Mouse (Mus musculus) thymus, postnatal 25 days (tissue): Measurements from ENCODE around the gene Hfe2.
"Not testable (repeated sequence)": the region's sequence is repeated elsewhere in the genome, so short reads cannot be mapped to it uniquely, and the experiment has no call there.

Source experiments
- DNase-seq: peaks from one replicate; pipeline ENCODE4 v3.0.0; 2022

Gene Hfe2

DNA sequence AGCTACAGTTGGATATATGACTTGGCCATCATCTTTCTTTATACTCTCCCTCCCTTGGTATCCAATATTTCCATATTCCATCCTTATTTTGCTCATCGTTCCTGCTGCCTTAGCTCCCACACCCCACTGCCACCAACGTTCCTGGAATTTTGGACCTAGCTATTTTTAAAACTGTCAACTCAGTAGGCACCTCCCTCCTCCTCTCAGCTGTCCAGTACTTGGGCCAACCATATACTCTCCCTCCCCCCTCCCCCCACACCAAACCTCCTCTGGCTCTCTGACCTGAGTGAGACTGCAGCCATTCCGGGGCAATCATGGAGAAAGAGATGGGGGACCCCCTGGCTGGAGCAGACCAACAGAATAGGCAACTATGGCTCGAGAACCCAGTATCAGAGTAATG lies at the start of gene Hfe2:
Gene Hfe2, plus strand, starts transcription at position 259 of the 400 bp plus-strand sequence.
- DNase-seq = no peak

GRCm38 (mm10) chr3:96477084-96477483 lies 47.9 kb upstream of the Hfe2 start:
- DNase-seq = no peak

DNA sequence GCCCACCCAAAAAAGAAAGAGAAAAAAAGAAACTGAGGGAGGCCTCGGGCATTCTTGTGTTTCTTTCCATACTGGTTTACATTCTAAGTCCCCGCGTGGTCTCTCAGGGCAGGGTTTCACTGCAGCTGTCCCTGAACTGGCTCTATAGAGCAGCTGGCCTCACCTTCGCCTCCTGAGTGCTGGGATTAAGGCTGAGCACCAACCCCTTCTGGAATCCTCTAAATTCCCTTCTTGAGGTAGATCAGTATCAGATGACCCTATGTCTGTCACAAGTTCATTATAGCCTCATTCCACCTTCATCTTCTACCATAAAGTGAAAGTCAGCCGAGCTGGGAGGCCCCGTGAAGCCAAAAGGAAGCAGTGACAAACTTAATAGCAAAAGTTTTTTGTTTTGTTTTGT lies 47.4 kb upstream of the Hfe2 start:
- DNase-seq = no peak

GRCm38 (mm10) chr3:96479249-96479648 lies 45.7 kb upstream of the Hfe2 start:
- DNase-seq = no peak

GRCm38 (mm10) chr3:96480684-96481270 lies 44.2 kb upstream of the Hfe2 start:
- DNase-seq = no peak

DNA sequence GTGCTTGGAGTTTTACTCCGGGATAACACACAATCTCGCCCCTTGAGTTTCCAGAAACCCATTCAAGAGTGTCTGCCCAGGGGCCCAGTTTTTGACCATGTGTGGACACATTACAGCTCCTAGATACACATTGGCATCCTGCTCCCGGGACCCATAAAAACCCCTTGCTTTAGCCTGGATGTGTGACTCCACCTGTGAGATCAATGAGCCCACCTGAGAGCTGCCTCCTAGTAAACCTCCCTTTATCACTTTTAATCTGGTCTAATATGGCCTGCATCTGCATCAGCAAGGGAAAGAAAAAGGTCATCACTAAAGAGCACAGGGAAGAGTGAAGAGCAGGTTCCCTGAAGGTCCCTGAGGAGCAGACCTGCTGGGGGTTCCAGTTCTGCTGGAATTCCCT lies 43.1 kb upstream of the Hfe2 start:
- DNase-seq = no peak

DNA sequence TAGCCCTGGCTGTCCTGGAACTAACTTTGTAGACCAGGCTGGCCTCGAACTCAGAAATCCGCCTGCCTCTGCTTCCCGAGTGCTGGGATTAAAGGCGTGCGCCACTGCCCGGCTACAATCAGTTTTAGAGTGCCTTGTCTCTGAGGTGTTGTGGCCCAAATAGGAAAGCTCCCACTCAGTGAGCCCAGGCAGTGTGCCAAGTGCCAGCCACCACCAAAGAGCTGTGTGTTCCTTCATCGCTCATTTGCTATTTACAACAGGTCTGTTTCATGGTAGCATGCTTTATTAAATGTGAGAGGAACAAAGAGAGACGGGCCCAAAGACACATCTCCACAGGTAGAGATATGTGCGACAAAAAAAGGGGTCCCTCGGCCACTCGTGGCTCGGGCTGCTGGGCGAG lies 42.5 kb upstream of the Hfe2 start:
- DNase-seq = no peak

GRCm38 (mm10) chr3:96483044-96483443 lies 41.9 kb upstream of the Hfe2 start:
- DNase-seq = not testable (repeated sequence)

DNA sequence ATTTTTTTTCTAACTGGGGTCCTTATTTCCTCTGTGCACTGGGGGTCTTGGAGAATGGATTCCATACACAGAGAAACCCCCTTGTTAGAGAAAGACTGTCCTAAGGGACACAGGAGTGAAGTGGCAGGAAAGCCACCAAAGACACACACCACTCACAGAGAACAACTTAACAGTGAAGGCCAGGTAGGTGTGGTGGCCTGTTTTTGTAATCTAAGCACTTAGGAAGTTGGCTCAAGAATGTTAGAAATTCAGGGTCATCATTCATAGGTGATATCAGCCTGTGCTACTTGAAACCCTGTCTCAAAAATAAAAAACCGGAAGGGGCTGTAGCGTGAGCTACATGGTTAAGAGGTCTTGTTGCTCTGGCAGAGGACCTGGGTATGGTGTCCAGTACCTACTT lies 41.0 kb upstream of the Hfe2 start:
- no peak for DNase-seq

DNA sequence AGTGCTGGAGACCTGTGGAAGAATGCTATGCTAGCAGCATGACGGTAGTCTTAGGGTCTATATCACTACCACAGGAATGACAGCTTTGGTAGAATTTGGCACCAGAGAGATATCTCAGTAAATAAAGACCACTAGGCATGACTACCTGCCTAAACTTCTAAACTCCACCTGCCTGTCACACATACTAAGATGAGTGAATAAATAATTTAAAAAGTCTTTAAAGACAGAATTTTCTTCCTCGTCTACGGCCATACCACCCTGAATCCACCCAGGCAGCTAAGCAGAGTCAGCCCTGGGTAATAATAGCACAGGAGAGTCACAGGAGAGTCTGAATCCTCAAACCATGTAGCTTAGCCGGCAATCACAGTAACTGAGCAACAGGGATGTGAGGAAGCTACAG lies 40.1 kb upstream of the Hfe2 start:
- DNase-seq = no peak

GRCm38 (mm10) chr3:96485361-96485760 lies 39.6 kb upstream of the Hfe2 start:
- DNase-seq = no peak

GRCm38 (mm10) chr3:96486064-96486827 lies 38.7 kb upstream of the Hfe2 start:
- not testable (repeated sequence) for DNase-seq

GRCm38 (mm10) chr3:96486828-96487559 lies 38.0 kb upstream of the Hfe2 start:
- not testable (repeated sequence) for DNase-seq

DNA sequence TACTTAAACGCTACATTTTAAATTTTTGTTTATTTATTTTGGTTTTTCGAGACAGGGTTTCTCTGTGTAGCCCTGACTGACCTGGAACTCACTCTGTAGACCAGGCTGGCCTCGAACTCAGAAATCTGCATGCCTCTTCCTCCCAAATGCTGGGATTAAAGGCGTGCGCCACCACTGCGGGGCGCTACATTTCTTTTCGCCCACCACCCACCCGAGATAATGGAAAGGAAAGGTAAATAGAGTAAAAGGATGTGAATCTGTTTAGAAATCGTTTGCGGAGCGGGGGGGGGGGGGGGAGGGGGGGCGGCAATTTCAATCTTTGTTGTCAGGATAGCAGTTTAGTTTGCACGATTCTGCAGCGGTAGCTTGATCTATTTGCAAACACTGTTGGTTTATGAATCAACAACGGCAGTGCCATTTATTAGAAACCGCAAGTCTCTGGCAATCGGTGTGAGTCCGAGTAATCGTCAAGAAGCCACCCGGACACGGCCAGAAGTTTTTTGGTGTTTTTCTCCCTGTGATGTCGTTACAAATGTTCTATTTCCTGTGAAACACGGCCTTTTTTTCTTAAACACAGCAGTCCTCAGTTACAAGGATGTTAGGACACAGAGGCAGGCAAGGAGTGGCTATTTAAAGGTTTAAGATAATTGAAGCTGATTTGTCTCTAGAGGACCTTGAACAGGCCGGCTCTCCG lies 37.2 kb upstream of the Hfe2 start:
- peak; percentile 67 for DNase-seq

DNA sequence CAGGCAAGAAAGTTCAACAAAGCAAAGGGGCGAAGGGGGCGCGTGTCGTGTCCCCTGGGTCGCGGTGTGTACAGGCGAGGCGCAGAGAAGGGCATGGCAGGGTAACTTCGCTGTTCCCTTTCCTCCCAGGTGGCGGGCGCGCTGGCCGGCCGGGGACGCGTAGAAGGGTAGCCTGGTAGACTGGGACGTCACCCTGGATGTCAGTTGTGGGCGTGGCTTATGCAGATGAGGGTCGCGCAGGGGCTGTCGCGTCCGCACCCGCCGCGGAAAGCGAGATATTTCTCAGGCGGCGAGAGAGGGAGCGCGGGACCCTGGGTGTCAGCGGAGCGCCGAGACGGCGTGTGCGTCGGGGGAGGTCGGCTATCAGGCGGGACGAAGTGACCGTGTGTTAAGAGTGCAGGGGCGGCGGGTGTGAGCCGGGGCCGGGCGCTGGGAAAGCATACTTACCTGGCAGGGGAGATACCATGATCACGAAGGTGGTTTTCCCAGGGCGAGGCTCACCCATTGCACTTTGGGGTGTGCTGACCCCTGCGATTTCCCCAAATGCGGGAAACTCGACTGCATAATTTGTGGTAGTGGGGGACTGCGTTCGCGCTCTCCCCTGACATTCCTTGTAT lies 36.6 kb upstream of the Hfe2 start:
- DNase-seq = not testable (repeated sequence)

DNA sequence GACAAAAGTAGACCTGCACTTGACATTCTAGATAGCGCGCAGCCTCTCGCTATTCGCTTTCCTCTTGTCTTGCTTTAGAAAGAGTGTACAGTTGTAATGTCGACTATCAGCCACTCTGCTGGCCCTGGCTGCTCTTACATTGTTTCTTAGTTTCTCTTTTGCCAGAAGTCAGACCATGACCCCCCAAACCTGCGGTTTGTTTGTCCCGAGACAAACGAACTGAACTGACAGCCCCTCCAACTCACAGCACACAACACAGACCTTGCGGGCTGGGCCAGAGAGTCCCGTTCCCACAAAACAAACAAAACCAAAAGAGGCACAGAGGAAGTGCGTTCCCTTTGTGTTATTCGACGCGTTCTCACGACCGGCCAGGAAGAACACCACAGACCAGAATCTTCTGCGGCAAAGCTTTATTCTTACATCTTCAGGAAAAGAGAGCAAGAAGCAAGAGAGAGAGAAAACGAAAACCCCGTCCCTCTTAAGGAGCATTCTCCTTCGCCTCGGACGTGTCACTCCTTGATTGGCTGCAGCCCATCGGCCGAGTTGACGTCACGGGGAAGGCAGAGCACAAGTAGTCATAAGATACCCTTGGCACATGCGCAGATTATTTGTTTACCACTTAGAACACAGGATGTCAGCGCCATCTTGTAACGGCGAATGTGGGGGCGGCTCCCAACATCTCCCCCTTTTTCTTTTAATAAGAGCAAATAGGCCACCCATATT lies 35.9 kb upstream of the Hfe2 start:
- DNase-seq = not testable (repeated sequence)

DNA sequence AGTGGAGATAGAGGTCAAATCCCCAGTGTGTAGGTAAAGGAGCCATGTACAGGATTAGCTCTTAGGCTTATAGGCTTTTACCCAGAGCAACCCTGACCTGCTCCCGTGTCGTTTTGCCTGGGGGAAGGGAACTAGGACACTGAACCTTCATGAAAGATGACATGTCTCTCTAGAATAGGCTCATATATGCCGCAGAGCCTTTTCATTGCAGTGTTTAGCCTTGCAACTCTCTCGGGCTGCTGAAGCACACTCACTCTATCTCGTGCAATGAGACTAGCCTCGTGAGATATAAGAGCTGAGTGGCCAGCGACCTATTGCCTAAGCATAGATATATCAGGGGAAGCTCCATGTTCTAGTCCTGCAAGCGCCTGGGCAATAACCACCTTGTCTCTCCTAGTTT lies 35.3 kb upstream of the Hfe2 start:
- not testable (repeated sequence) for DNase-seq

- DNase-seq = not testable (repeated sequence)
Measured at GRCm38 (mm10) chr3:96494456-96494855, 30.5 kb upstream of the Hfe2 start.

GRCm38 (mm10) chr3:96494912-96495311 lies 30.1 kb upstream of the Hfe2 start:
- DNase-seq = no peak

DNA sequence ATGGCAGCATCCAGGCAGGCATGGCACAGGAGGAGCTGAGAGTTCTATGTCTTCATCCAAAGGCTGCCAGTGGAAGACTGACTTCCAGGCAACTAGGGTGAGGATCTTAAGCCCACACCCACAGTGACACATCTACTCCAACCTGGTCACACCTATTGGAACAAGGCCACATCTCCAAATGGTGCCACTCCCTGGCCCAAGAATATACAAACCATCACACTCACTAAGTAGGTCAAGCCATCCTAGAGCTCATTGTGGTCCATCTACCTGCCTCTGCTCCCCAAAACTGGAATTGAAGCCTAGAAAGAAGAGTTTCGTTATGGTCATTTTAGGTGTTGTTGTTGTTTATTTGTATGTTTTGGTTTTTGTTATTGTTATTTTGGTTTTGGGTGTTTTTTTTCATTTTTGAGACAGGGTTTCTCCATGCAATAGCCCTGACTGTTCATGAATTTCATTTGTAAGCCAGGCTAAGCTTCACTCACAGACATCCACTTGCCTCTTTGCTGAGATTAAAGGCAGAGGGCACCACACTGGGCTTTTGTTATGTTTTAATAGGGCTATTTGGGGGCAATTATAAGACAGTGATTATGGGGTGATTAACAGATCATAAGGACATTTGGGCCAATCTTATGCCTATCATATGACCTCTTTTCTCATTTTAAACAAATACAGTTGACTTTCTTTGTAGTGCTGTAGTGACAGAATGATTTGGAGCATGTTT lies 29.3 kb upstream of the Hfe2 start:
- DNase-seq = no peak

DNA sequence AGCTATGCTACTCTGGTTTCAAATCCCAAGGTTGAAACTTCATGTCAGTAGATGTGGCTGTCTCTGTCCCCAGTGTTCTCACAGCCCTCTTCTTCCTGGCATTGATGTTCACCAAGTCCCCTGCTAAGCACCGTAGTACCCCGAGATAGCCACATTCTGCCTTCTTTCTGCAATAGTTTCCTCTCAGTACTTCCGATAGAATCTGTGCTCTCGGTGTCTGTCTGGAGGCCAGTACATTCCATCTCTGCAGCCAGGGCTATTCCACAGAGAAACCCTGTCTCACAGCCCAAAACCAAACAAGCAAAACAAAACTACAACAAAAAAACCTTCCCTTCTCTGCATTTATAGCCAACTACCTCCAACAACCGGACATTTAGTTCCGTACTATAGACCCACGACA lies 28.8 kb upstream of the Hfe2 start:
- DNase-seq = no peak
